Mouse (Mus musculus) embryonic facial prominence, embryonic 14.5 days (tissue): Measurements from ENCODE around the gene Cep55. TPM values are rescaled to one million over a fixed set of nuclear protein-coding genes. Genes with fewer than 3 reads are reported as not detected.

Experiments used
- ATAC-seq: fragments of 200-750 bp; cut with Nextera tagmentation; 2 replicates; pipeline ENCODE4 v1.8.0; 2017; ENCODE audit warnings: low read depth, moderate number of reproducible peaks, moderate TSS enrichment
- DNase-seq: peaks from one replicate; pipeline ENCODE4 v3.0.0-alpha.2; 2015; ENCODE audit warnings: low spot score
- H3K27ac ChIP-seq: fragments of 300-500 bp; sonication (generic); replicated peaks from 2 replicates; pipeline ENCODE4 v1.5.1; 2014; ENCODE audit warnings: low read depth, mild to moderate bottlenecking, low read length, moderate library complexity
- H3K27me3 ChIP-seq: fragments of 300-500 bp; sonication (generic); replicated peaks from 2 replicates; pipeline ENCODE4 v1.6.1; 2014; ENCODE audit warnings: low read length; ENCODE audit not compliant: control insufficient read depth, insufficient read depth
- H3K36me3 ChIP-seq: fragments of 300-500 bp; sonication (generic); 2 replicates; pipeline ENCODE4 v1.6.1; 2014; ENCODE audit warnings: low read length, mixed read lengths; ENCODE audit not compliant: control insufficient read depth, insufficient read depth
- H3K4me1 ChIP-seq: fragments of 300-500 bp; sonication (generic); 2 replicates; pipeline ENCODE4 v1.6.1; 2014; ENCODE audit warnings: antibody characterized with exemption, low read length; ENCODE audit not compliant: control insufficient read depth, insufficient read depth
- H3K4me2 ChIP-seq: fragments of 300-500 bp; sonication (generic); 2 replicates; pipeline ENCODE4 v1.6.1; 2014; ENCODE audit warnings: low read depth, mild to moderate bottlenecking, low read length, moderate library complexity, mixed read lengths
- H3K4me3 ChIP-seq: fragments of 300-500 bp; sonication (generic); 2 replicates; pipeline ENCODE4 v1.5.1; 2014; ENCODE audit warnings: low read depth, mild to moderate bottlenecking, low read length
- H3K9ac ChIP-seq: fragments of 300-500 bp; sonication (generic); 2 replicates; pipeline ENCODE4 v1.6.1; 2014; ENCODE audit warnings: low read depth, mild to moderate bottlenecking, low read length, moderate library complexity, mixed read lengths
- H3K9me3 ChIP-seq: fragments of 300-500 bp; sonication (generic); 2 replicates; pipeline ENCODE4 v1.6.1; 2016; ENCODE audit warnings: low read length; ENCODE audit not compliant: control insufficient read depth
- WGBS: fragments of 180-500 bp; shearing (Covaris S2); extraction: QIAGEN DNeasy Blood & Tissue Kit; methylation state at CpG from one replicate; pipeline ENCODE4 v1.1.7; 2014; 5-methylcytosine and 5-hydroxymethylcytosine counted together
- polyA plus RNA-seq: library from polyadenylated mRNA; unstranded; fragments of >200 nt; fragmentation: Nextera tagmentation; extraction: Ambion mirVana; gene quantifications from 2 replicates; pipeline ENCODE4 v1.2.1, GENCODE M21; 2014

Gene Cep55
- polyA plus RNA-seq, 1 experiment from 2014 or later = 18.2 TPM

DNA sequence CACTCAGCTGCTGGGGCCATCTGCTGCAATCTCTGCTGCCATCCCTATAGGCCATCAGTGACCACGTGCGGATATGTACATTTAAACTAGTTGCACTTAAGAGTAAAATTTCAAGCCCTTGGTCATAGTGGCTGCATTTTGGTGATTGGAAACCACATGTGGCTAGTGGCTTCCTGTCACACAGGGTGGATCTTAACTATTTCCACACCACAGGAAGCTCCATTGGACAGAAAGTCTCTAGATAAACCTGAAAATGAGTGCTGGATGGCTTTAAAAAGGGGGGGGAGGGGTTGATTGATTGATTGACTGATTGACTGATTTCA is 21.1 kb upstream of the Cep55 start:
- no peaks in the 10 kb centered on the region for H3K9me3 ChIP-seq
- no peaks in the 10 kb centered on the region for H3K27me3 ChIP-seq
- peaks cover 5% of the 10 kb centered on the region for H3K4me1 ChIP-seq
- DNase-seq (no peak), ATAC-seq (no peak)
- no peak overlapping the region for H3K4me3 ChIP-seq
- H3K36me3 ChIP-seq = no peaks in the 10 kb centered on the region
- H3K9ac ChIP-seq = no peak overlapping the region
- no peak overlapping the region for H3K27ac ChIP-seq
- H3K4me2 ChIP-seq = no peak overlapping the region
- WGBS = 63% methylated on average over 2 of the region's 2 CpGs

DNA sequence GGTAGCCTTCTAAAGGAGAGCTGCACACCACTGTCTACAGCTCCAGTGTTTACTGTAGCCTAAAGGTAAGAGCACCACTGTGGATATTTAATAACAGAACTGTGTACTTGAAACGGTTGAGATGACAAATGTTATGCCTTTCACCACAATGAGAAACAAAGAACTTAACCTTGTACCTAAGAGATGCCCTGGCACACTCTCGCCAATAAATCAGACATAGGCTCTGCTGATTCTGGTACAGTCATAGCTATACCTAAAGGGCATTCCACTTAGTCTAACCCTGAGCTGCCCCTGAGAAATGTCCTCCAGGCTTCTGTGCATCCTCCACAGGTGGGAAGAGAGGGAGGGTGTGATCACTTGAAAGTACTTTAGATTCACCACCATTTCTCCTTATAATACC is 20.1 kb upstream of the Cep55 start:
- no peaks in the 10 kb centered on the region for H3K9me3 ChIP-seq
- H3K4me3 ChIP-seq = no peak overlapping the region
- ATAC-seq (no peak), DNase-seq (no peak)
- no peaks in the 10 kb centered on the region for H3K36me3 ChIP-seq
- WGBS = 62% methylated on average over 2 of the region's 2 CpGs
- no peaks in the 10 kb centered on the region for H3K27me3 ChIP-seq
- peaks cover 5% of the 10 kb centered on the region; the same call in 1 of the 2 replicates for H3K4me1 ChIP-seq
- no peak overlapping the region for H3K9ac ChIP-seq
- no peak overlapping the region for H3K4me2 ChIP-seq
- no peak overlapping the region for H3K27ac ChIP-seq

DNA sequence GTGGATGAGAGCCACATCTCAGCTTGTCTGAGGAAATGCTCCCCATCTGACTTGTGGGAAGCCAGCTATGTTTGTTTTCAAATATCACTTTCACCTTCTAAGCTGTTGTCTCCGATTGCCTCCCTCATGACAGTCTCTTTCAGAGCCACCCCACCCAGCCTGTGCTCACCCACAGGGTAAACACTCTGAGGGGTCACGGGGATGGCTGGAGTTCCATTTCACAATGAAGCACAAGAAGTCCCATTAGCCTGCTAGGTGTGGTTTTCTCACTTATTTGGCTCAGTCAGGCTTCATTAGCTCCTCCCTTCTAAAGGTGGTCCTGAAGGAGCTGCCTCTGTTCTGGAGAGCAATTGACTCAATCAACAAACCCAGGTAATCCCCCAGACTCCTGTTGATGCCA is 19.0 kb upstream of the Cep55 start:
- DNase-seq (no peak), ATAC-seq (no peak; the same call in 1 of the 2 replicates)
- 57% methylated on average over 2 of the region's 2 CpGs for WGBS
- Histone ChIP-seq H3K9ac (no peak overlapping the region), H3K36me3 (no peaks in the 10 kb centered on the region), H3K4me2 (no peak overlapping the region), H3K4me1 (no peaks in the 10 kb centered on the region; the same call in 1 of the 2 replicates), H3K4me3 (no peak overlapping the region), H3K9me3 (no peaks in the 10 kb centered on the region), H3K27ac (no peak overlapping the region), H3K27me3 (no peaks in the 10 kb centered on the region)

DNA sequence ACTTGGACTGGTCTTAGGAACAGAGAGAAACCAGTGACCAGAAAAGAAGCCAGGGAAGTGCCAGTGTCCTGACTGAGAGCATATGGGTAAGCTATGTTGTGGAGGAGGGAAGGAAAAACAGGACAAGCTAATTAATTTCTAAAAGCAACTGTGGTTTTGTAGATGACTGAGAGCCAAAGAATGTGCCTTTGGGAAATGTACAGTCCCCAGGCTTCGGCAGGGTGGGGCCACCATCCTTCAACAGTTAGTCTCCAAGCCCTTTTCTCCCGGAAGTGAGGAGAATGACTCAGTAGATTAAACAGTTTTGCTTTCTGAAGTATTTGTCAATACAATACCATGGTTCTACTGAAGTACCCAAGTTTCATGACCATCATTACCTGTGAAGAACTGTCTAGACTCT is 16.5 kb upstream of the Cep55 start:
- H3K4me1 ChIP-seq = peaks cover 5% of the 10 kb centered on the region; the same call in 1 of the 2 replicates
- 49% methylated on average over 2 of the region's 2 CpGs for WGBS
- no peak overlapping the region for H3K27ac ChIP-seq
- H3K9me3 ChIP-seq = no peaks in the 10 kb centered on the region
- no peak overlapping the region for H3K4me2 ChIP-seq
- no peak overlapping the region for H3K9ac ChIP-seq
- no peak overlapping the region for H3K4me3 ChIP-seq
- ATAC-seq (no peak), DNase-seq (no peak)
- H3K36me3 ChIP-seq = no peaks in the 10 kb centered on the region
- no peaks in the 10 kb centered on the region for H3K27me3 ChIP-seq

DNA sequence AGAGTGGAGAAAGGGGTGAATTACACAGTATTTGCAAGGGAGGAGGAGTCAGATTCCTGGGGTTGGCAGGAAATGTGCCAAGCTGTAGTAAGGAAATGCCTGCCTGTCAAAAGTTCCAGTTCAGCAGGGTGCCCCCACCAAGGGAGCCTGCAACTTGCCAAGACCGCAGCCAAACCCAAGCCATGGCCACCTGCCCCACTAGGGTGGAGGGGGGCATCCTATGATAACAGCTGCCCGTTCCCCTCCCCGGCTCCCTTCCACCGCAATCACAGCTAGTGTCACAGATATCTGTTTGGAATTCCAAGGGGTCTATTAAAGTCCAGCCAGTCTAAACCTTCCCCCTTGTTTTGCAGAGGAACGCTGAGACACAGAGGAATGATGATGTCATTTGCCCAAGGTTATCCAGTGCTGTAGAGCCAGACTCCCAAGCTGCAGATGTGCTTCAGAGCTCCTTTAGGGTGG is 12.5 kb upstream of the Cep55 start:
- Histone ChIP-seq H3K4me1 (peaks cover 9% of the 10 kb centered on the region; the same call in 1 of the 2 replicates), H3K9me3 (no peaks in the 10 kb centered on the region), H3K36me3 (no peaks in the 10 kb centered on the region), H3K9ac (peak overlapping the region; percentile 63), H3K4me2 (peak overlapping the region; percentile 72), H3K27me3 (no peaks in the 10 kb centered on the region), H3K4me3 (peak overlapping the region; percentile 45), H3K27ac (peak overlapping the region; percentile 82)
- DNase-seq (peak; percentile 68), ATAC-seq (peak; percentile 70)
- WGBS = 14% methylated on average over 5 of the region's 5 CpGs

DNA sequence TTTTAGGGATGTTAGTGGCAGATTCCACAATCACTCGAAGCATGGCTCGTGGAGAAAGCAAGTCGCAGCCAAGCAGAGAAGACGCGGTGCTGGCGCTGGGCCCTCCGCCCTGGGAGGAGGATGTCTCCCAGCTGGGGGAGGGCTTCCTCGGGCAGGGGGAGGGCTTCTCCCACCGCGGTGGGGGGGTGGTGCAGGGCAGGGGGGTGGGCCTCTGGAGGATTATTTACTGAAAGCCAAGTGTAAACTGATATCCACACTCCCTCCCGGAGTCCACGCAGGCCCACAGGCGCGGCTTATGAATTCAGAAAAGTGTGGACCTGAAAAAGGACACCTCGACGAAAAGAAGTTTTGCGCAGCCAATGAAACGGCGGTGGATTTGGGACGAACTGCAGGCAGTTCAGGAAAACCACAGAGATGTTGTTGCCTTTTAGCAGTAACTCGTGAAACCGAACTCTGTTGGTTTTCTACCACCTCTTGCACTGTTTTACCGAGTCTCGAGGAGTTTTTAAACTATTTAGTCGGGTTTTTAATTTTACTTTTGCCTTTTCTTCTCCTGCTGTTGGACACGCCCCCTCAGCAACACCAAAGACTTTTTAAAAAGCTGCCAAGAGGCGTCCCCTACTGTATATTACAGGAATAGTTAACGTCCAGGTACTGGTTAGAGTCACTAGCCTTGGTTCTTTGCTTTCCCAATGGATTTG is 11.4 kb upstream of the Cep55 start, which contains the start of gene Myof:
Gene Myof (minus strand): TSS at position 297 of the 701 bp plus-strand sequence.
- peak within 1 kb of the TSS; percentile 82 for H3K27ac ChIP-seq

DNA sequence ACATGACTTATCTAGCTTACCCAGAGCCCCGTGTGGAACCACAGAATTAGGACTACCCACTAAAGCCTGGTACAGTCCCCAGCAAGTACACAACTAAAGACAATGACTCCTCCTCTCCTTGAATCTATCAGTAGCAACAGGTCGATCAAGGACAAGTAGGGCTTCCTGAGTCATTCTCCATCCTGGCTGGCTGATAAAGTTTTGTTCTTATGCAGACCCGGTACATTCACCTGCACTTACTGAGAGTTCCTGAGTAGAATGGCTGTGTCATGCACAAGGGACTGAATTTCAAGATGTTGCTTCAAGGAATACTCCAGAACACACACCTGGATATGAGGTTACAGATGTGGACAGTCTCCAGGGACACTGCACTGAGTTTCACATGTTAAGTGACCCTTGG is 9.6 kb upstream of the Cep55 start:
- Histone ChIP-seq H3K27ac (no peak overlapping the region), H3K4me3 (no peak overlapping the region), H3K36me3 (no peaks in the 10 kb centered on the region), H3K4me1 (peaks cover 9% of the 10 kb centered on the region; the same call in 1 of the 2 replicates), H3K27me3 (no peaks in the 10 kb centered on the region), H3K4me2 (no peak overlapping the region), H3K9me3 (no peaks in the 10 kb centered on the region), H3K9ac (no peak overlapping the region)
- ATAC-seq (no peak), DNase-seq (no peak)
- 92% methylated on average over 3 of the region's 3 CpGs for WGBS

More for the DNA sequence above, 11.4 kb upstream of the Cep55 start, which contains the start of gene Myof:
- Histone ChIP-seq H3K4me3 (peak within 1 kb of the TSS; percentile 45), H3K4me2 (peak within 1 kb of the TSS; percentile 72), H3K4me1 (peaks cover 9% of the 10 kb centered on the region; the same call in 1 of the 2 replicates), H3K9me3 (no peaks in the 10 kb centered on the region), H3K9ac (peak within 1 kb of the TSS; percentile 63), H3K27me3 (no peaks in the 10 kb centered on the region), H3K36me3 (no peaks in the 10 kb centered on the region)
- 0% methylated on average over 28 of the region's 28 CpGs for WGBS
- DNase-seq (peak; percentile 91), ATAC-seq (peak; percentile 85)

DNA sequence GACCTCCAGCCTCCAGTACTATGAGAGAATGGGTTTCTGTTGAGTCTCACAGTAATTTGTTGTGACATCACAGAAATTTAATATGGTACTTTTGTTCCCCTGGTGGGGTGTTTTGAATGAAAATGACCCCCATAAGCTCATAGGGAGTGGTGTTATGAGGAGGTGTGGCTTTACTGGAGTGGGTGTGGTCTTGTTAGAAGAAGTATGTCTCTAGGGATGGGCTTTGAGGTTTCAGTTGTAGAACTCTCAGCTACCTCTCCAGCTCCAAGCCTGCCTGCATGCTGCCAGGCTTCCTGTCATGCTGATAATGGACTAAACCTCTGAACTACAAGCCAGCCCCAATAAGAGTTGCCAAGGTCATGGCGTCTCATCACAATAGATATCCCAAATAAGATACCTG is 5.1 kb upstream of the Cep55 start:
- no peak overlapping the region for H3K4me2 ChIP-seq
- WGBS = 89% methylated on average over 1 of the region's 1 CpGs
- ATAC-seq = no peak
- no peaks in the 10 kb centered on the region for H3K9me3 ChIP-seq
- H3K27ac ChIP-seq = no peak overlapping the region
- no peak for DNase-seq
- H3K4me1 ChIP-seq = peaks cover 3% of the 10 kb centered on the region; the same call in 1 of the 2 replicates
- no peak overlapping the region for H3K9ac ChIP-seq
- no peaks in the 10 kb centered on the region for H3K27me3 ChIP-seq
- no peak overlapping the region for H3K4me3 ChIP-seq
- H3K36me3 ChIP-seq = no peaks in the 10 kb centered on the region
